Mouse (Mus musculus): ENCODE results near the gene Slc25a53. TPM values are rescaled to one million over a fixed set of nuclear protein-coding genes. Genes with fewer than 3 reads are reported as not detected.
"Not testable (repeated sequence)": the region's sequence is repeated elsewhere in the genome, so short reads cannot be mapped to it uniquely, and the experiment has no call there.

Gene Slc25a53
- polyA plus RNA-seq, 3 experiments from 2014 or later: 5.3 to 12.8 (median 6.4) TPM

- not testable (repeated sequence) for ATAC-seq
These were observed 79.8 kb downstream of the Slc25a53 start for GRCm38 (mm10) chrX:136958300-136958699.

- ATAC-seq: peak; percentile 78
These were observed 80.4 kb downstream of the Slc25a53 start for GRCm38 (mm10) chrX:136957583-136958279.

DNA sequence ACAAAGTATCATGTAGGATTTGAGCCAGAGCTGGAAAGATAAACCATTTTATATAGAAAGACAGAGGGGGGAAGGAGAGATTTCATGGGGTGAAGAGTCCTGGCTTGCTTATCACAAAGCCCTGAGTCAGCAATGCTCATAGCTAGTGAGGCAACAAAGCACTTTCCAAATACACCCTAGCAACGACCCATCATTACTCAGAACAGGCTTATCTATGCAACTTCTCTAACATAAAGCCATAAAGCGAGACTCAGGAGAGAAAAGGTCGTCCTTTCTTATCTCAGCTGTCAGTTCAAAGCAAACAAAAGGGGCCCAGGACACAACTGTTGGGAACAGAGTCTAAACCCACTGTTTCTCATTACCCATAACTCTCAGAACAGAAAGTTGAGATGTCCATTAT is 100.1 kb downstream of the Slc25a53 start:
- ATAC-seq: no peak

Other genes starting within 250 kb of the Slc25a53 start
- 1 to 10 TPM in 2 of 3 experiments, under 1 TPM in 1; 0.57 to 4.9 (median 3.8) TPM for gene Plp1, start 215.6 kb downstream of the Slc25a53 start, polyA plus RNA-seq (2017; shearing (Covaris generic))
- gene Rab9b, start 169.5 kb downstream of the Slc25a53 start, polyA plus RNA-seq (2017; shearing (Covaris generic)): not detected
- not detected for gene H2bfm, start 111.0 kb downstream of the Slc25a53 start, polyA plus RNA-seq (2017; shearing (Covaris generic))
- gene Tmsb15b2, start 62.8 kb downstream of the Slc25a53 start, polyA plus RNA-seq (2017; shearing (Covaris generic)): 10 to 100 TPM; 45.4 to 72.3 (median 45.6) TPM
- 10 to 100 TPM in 1 of 3 experiments, 1 to 10 TPM in 2; 1.1 to 16.5 (median 2.6) TPM for gene Tmsb15l, start 61.4 kb downstream of the Slc25a53 start, polyA plus RNA-seq (2017; shearing (Covaris generic))
- gene Tmsb15b1, start 61.4 kb downstream of the Slc25a53 start, polyA plus RNA-seq (2017; shearing (Covaris generic)): 10 to 100 TPM; 22.3 to 36.5 (median 26.2) TPM
- 10 to 100 TPM; 51.8 to 54.5 (median 53.6) TPM for gene Zcchc18, start 45.1 kb downstream of the Slc25a53 start, polyA plus RNA-seq (2017; shearing (Covaris generic))
- 1 to 10 TPM; 3.0 to 5.2 (median 4.1) TPM for gene Fam199x, start 11.3 kb upstream of the Slc25a53 start, polyA plus RNA-seq (2017; shearing (Covaris generic))
- gene Esx1, start 83.8 kb upstream of the Slc25a53 start, polyA plus RNA-seq (2017; shearing (Covaris generic)): not detected